Mouse (Mus musculus): ENCODE data around the gene Zfp866.

- TF ChIP-seq CTCF (IDR thresholded peaks at IDR 0.05; ENCODE audit: borderline replicate concordance, control insufficient read depth, extremely low read depth, insufficient read depth, low read length, poor library complexity) (no peak), POLR2A (IDR thresholded peaks at IDR 0.05; ENCODE audit: control insufficient read depth, extremely low read depth, insufficient read depth, low read length, poor library complexity) (no peak)
These were observed 77.5 kb downstream of the Zfp866 start for GRCm38 (mm10) chr8:69713516-69713915.

Data from thymus, adult 2 months (tissue).